In genomic region chr16:21368821-21369220, GRCm38 (mm10) we compare ENCODE assay signal across 22 mouse cellular contexts. TPM values are rescaled to one million over a fixed set of nuclear protein-coding genes. Genes with fewer than 3 reads are reported as not detected.
DNase-seq lines count a peak whose midpoint lies in the region; ATAC-seq and TF ChIP-seq lines count a peak whose summit lies in the region.
"Had no signal": no experiment of that assay in that cellular context is flagged by ENCODE, and none has a peak within 500 bp of the region (broad histone marks: within the 10 kb centered on the region; RNA-seq: fewer than 3 reads in every experiment).

No protein-coding gene starts in this region.

- TF ChIP-seq CTCF in lung, postnatal 0 days (IDR thresholded peaks at IDR 0.05) = no peak
- no peak for TF ChIP-seq CTCF in small intestine, adult 2 months (IDR thresholded peaks at IDR 0.05; ENCODE audit: extremely low read depth, insufficient read length, insufficient replicate concordance, low read depth, low read length)

- no peak for TF ChIP-seq POLR2A in small intestine, adult 2 months (IDR thresholded peaks at IDR 0.05; ENCODE audit: low read depth, low read length)

- TF ChIP-seq EP300 in lung, postnatal 0 days (IDR thresholded peaks at IDR 0.05) = no peak

- no peak overlapping the region for H3K4me3 ChIP-seq in heart, embryonic 10.5 days
- H3K4me3 ChIP-seq in lung, postnatal 0 days (ENCODE audit: low read depth, low read length) = no peak overlapping the region
- no peak overlapping the region for H3K4me3 ChIP-seq in small intestine, adult 2 months (ENCODE audit: low read depth, low read length)
- H3K4me3 ChIP-seq in midbrain, embryonic 15.5 days = no peak overlapping the region
- H3K4me3 ChIP-seq: forebrain, embryonic 15.5 days; heart, adult 2 months; heart, embryonic 15.5 days had no signal

- H3K4me1 ChIP-seq in heart, embryonic 10.5 days = peaks cover 56% of the 10 kb centered on the region
- no peaks in the 10 kb centered on the region for H3K4me1 ChIP-seq in lung, postnatal 0 days (ENCODE audit: insufficient read depth, low read depth, low read length)
- H3K4me1 ChIP-seq in small intestine, adult 2 months (ENCODE audit: control insufficient read depth, insufficient read depth, insufficient read length, low read length) = peaks cover 8% of the 10 kb centered on the region; the same call in 1 of the 2 replicates
- H3K4me1 ChIP-seq in midbrain, embryonic 15.5 days = no peaks in the 10 kb centered on the region
- H3K4me1 ChIP-seq: forebrain, embryonic 15.5 days had no signal

- 0 out of 2 replicates have a peak, but pooled peaks have one; percentile 49 for ATAC-seq in lung, postnatal 0 days
- no peak for ATAC-seq in midbrain, embryonic 15.5 days (replicated peaks)
- ATAC-seq: forebrain, embryonic 15.5 days; hindbrain, postnatal 0 days; inflammation-experienced regulatory T-cells, adult 6 months had no signal

- H3K9me3 ChIP-seq in heart, embryonic 10.5 days = no peaks in the 10 kb centered on the region
- H3K9me3 ChIP-seq in lung, postnatal 0 days (ENCODE audit: low read length) = no peaks in the 10 kb centered on the region
- H3K9me3 ChIP-seq in midbrain, embryonic 15.5 days = no peaks in the 10 kb centered on the region
- H3K9me3 ChIP-seq: forebrain, embryonic 15.5 days; heart, embryonic 15.5 days had no signal

- H3K4me2 ChIP-seq in lung, postnatal 0 days (replicated peaks; ENCODE audit: low read depth, low read length) = no peak overlapping the region
- H3K4me2 ChIP-seq in midbrain, embryonic 15.5 days = no peak overlapping the region
- H3K4me2 ChIP-seq: forebrain, embryonic 15.5 days; heart, embryonic 11.5 days; heart, embryonic 15.5 days; hindbrain, embryonic 14.5 days had no signal

- DNase-seq in heart, embryonic 10.5 days (ENCODE audit: low spot score) = no peak
- no peak for DNase-seq in heart, adult 11 months
- peak; percentile 34 for DNase-seq in lung, postnatal 0 days (ENCODE audit: low spot score)
- no peak for DNase-seq in lung, adult 18-20 months
- no peak for DNase-seq in ovary, adult 18-20 months (ENCODE audit: low spot score)
- no peak for DNase-seq in thymus, adult 18-20 months
- DNase-seq: adrenal gland, adult 2 months; adrenal gland, postnatal 14 days; cerebellum, adult 11-12 months; cerebellum, adult 9-10 months; cerebellum, postnatal 14 days; gastrocnemius, postnatal 25 days; heart, postnatal 14 days had no signal

- 92% methylated on average over 1 of the region's 1 CpGs for WGBS in heart, embryonic 10.5 days
- WGBS in lung, postnatal 0 days = 60% methylated on average over 1 of the region's 1 CpGs
- 66% methylated on average over 1 of the region's 1 CpGs for WGBS in small intestine, adult 2 months
- WGBS in midbrain, embryonic 15.5 days = 96% methylated on average over 1 of the region's 1 CpGs

- peak overlapping the region; percentile 82; the same call in 1 of the 2 replicates for H3K27ac ChIP-seq in heart, embryonic 10.5 days
- H3K27ac ChIP-seq in lung, postnatal 0 days (ENCODE audit: low read length) = no peak overlapping the region
- peak overlapping the region; percentile 59 for H3K27ac ChIP-seq in small intestine, adult 2 months (ENCODE audit: insufficient read depth, low read depth, low read length)
- no peak overlapping the region for H3K27ac ChIP-seq in midbrain, embryonic 15.5 days
- H3K27ac ChIP-seq: forebrain, embryonic 15.5 days; hindbrain, embryonic 14.5 days; hindbrain, postnatal 0 days had no signal

- H3K9ac ChIP-seq in lung, postnatal 0 days (replicated peaks; ENCODE audit: low read depth) = no peak overlapping the region
- no peak overlapping the region for H3K9ac ChIP-seq in midbrain, embryonic 15.5 days
- H3K9ac ChIP-seq: forebrain, embryonic 15.5 days; heart, embryonic 15.5 days; hindbrain, embryonic 14.5 days had no signal

- no peaks in the 10 kb centered on the region for H3K27me3 ChIP-seq in heart, embryonic 10.5 days (ENCODE audit: insufficient read depth, poor library complexity, severe bottlenecking)
- no peaks in the 10 kb centered on the region for H3K27me3 ChIP-seq in lung, postnatal 0 days (replicated peaks; ENCODE audit: insufficient read depth, low read length)
- H3K27me3 ChIP-seq in small intestine, adult 2 months (ENCODE audit: control insufficient read depth, insufficient read depth, low read length) = no peaks in the 10 kb centered on the region
- H3K27me3 ChIP-seq in midbrain, embryonic 15.5 days (replicated peaks) = no peaks in the 10 kb centered on the region
- H3K27me3 ChIP-seq: forebrain, embryonic 15.5 days; heart, embryonic 15.5 days had no signal

- H3K36me3 ChIP-seq in heart, embryonic 10.5 days = no peaks in the 10 kb centered on the region
- H3K36me3 ChIP-seq in lung, postnatal 0 days (ENCODE audit: insufficient read depth, low read length) = no peaks in the 10 kb centered on the region
- H3K36me3 ChIP-seq in small intestine, adult 2 months (ENCODE audit: control insufficient read depth, insufficient read depth, low read length) = no peaks in the 10 kb centered on the region
- H3K36me3 ChIP-seq in midbrain, embryonic 15.5 days (replicated peaks) = no peaks in the 10 kb centered on the region
- H3K36me3 ChIP-seq: forebrain, embryonic 15.5 days; heart, embryonic 15.5 days had no signal

RNA-seq across cellular contexts. Expression of gene Vps8, which starts 54.1 kb away (rescaled TPM):
- 20.6 and 31.5 TPM in 2 replicates for polyA plus RNA-seq in heart, embryonic 10.5 days (2016; fragmentation: Nextera tagmentation; extraction: Ambion mirVana)
- polyA plus RNA-seq in lung, postnatal 0 days (2015; fragmentation: Nextera tagmentation; extraction: Ambion mirVana) = 9.3 and 9.6 TPM in 2 replicates
- polyA plus RNA-seq in small intestine, adult 2 months (2012; rRNA removed) = 4.7 and 8.8 TPM in 2 replicates
- 37.5 and 40.2 TPM in 2 replicates for polyA plus RNA-seq in midbrain, embryonic 15.5 days (2015; fragmentation: Nextera tagmentation; extraction: Ambion mirVana)

Comparison
In these comparisons a context has a peak if more than half of its experiments do, and no peak if none do; other contexts are left out.
1. H3K27ac ChIP-seq: peak in heart, embryonic 10.5 days (single experiment) and small intestine, adult 2 months (single experiment); none in lung, postnatal 0 days (single experiment) and midbrain, embryonic 15.5 days (single experiment).